Mouse (Mus musculus): ENCODE measurements around the gene Irf2bp1. TPM values are rescaled to one million over a fixed set of nuclear protein-coding genes. Genes with fewer than 3 reads are reported as not detected.
A peak's percentile ranks its signal among the peaks of the same experiment; 100 is the strongest.

The Irf2bp1 gene
- polyA plus RNA-seq, 1 experiment from 2014 or later, result 9.8 TPM

GRCm38 (mm10) chr7:19052345-19053135 lies 48.7 kb downstream of the Irf2bp1 start:
- Histone ChIP-seq H3K36me3 (ENCODE audit: control insufficient read depth, insufficient read depth, low read length) (peaks cover 19% of the 10 kb centered on the region), H3K27ac (replicated peaks) (no peak overlapping the region), H3K9ac (ENCODE audit: low read length) (no peak overlapping the region), H3K27me3 (ENCODE audit: control insufficient read depth, insufficient read depth, low read length) (no peaks in the 10 kb centered on the region), H3K4me1 (replicated peaks; ENCODE audit: control insufficient read depth, insufficient read depth) (no peaks in the 10 kb centered on the region), H3K9me3 (ENCODE audit: control insufficient read depth, low read length) (no peaks in the 10 kb centered on the region), H3K4me2 (replicated peaks; ENCODE audit: low read depth) (no peak overlapping the region), H3K4me3 (ENCODE audit: low read depth, low read length) (no peak overlapping the region)
- TF ChIP-seq CTCF (IDR thresholded peaks at IDR 0.05; ENCODE audit: low read depth), result no peak
- TF ChIP-seq EP300 (optimal IDR thresholded peaks at IDR 0.05), result no peak
- no peak for ATAC-seq (ENCODE audit: low FRiP score, low TSS enrichment)
- no peak for DNase-seq (ENCODE audit: low spot score)
- WGBS, result 84% methylated on average over 15 of the region's 15 CpGs

DNA sequence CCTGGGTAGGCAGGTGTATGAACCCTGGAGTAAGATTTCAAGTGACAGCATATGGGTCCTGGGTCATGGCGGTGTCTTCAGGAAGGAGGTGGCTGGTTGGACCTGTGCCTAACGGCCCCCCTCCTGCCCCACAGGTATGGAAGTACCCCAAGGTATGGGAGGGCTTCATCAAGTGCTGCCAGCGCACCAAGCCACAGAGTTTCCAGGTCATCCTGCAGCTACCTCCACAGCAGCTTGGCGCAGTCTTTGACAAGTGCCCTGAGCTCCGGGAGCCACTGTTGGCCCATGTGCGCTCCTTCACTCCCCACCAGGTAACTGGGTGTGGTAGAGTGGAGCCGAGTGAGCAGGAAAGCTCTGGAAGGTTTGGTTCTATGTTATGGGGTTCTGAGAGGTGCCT lies 49.3 kb downstream of the Irf2bp1 start:
- no peaks in the 10 kb centered on the region for H3K27me3 ChIP-seq (ENCODE audit: control insufficient read depth, insufficient read depth, low read length)
- TF ChIP-seq EP300 (optimal IDR thresholded peaks at IDR 0.05) (no peak), CTCF (IDR thresholded peaks at IDR 0.05; ENCODE audit: low read depth) (no peak)
- WGBS, result 85% methylated on average over 7 of the region's 7 CpGs
- ATAC-seq (ENCODE audit: low FRiP score, low TSS enrichment), result no peak
- no peaks in the 10 kb centered on the region for H3K4me1 ChIP-seq (replicated peaks; ENCODE audit: control insufficient read depth, insufficient read depth)
- no peak overlapping the region for H3K27ac ChIP-seq (replicated peaks)
- peaks cover 16% of the 10 kb centered on the region for H3K36me3 ChIP-seq (ENCODE audit: control insufficient read depth, insufficient read depth, low read length)
- H3K4me3 ChIP-seq (ENCODE audit: low read depth, low read length), result no peak overlapping the region
- no peak overlapping the region for H3K4me2 ChIP-seq (replicated peaks; ENCODE audit: low read depth)
- H3K9me3 ChIP-seq (ENCODE audit: control insufficient read depth, low read length), result no peaks in the 10 kb centered on the region
- H3K9ac ChIP-seq (ENCODE audit: low read length), result no peak overlapping the region
- no peak for DNase-seq (ENCODE audit: low spot score)

- peaks cover 11% of the 10 kb centered on the region for H3K36me3 ChIP-seq (ENCODE audit: control insufficient read depth, insufficient read depth, low read length)
- peak; percentile 67 for DNase-seq (ENCODE audit: low spot score)
- WGBS, result 31% methylated on average over 33 of the region's 33 CpGs
- H3K4me2 ChIP-seq (replicated peaks; ENCODE audit: low read depth), result no peak within 1 kb of the TSS
- H3K4me3 ChIP-seq (ENCODE audit: low read depth, low read length), result no peak within 1 kb of the TSS
- H3K27me3 ChIP-seq (ENCODE audit: control insufficient read depth, insufficient read depth, low read length), result no peaks in the 10 kb centered on the region
- ATAC-seq (ENCODE audit: low FRiP score, low TSS enrichment), result peak; percentile 40
- no peak within 1 kb of the TSS for H3K27ac ChIP-seq (replicated peaks)
- H3K9me3 ChIP-seq (ENCODE audit: control insufficient read depth, low read length), result no peaks in the 10 kb centered on the region
- TF ChIP-seq CTCF (IDR thresholded peaks at IDR 0.05; ENCODE audit: low read depth), result peak; percentile 75
- no peak for TF ChIP-seq EP300 (optimal IDR thresholded peaks at IDR 0.05)
- no peak within 1 kb of the TSS for H3K9ac ChIP-seq (ENCODE audit: low read length)
- no peaks in the 10 kb centered on the region for H3K4me1 ChIP-seq (replicated peaks; ENCODE audit: control insufficient read depth, insufficient read depth)
Measured at GRCm38 (mm10) chr7:19054047-19054776, 50.4 kb downstream of the Irf2bp1 start, which contains the start of gene Rsph6a. Rsph6a (plus strand) TSS chr7:19054690.

DNA sequence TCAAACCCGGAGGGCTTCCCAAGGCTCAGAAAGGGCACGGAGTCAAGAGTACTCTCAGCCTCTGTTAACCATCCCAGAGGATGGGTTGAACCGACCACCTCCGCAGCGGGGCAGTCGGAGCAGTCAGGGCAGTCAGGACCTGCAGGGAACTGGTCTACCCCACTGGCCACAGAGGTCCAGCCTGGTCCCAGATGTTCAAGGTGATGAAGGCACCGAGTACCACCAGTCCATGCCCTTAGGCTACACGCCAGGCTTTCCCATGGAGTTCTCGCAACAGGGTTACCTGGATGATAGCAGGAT lies 50.9 kb downstream of the Irf2bp1 start:
- Histone ChIP-seq H3K9ac (ENCODE audit: low read length) (no peak overlapping the region), H3K4me3 (ENCODE audit: low read depth, low read length) (no peak overlapping the region), H3K4me1 (replicated peaks; ENCODE audit: control insufficient read depth, insufficient read depth) (no peaks in the 10 kb centered on the region), H3K27ac (replicated peaks) (no peak overlapping the region), H3K36me3 (ENCODE audit: control insufficient read depth, insufficient read depth, low read length) (peaks cover 7% of the 10 kb centered on the region), H3K27me3 (ENCODE audit: control insufficient read depth, insufficient read depth, low read length) (no peaks in the 10 kb centered on the region), H3K9me3 (ENCODE audit: control insufficient read depth, low read length) (no peaks in the 10 kb centered on the region), H3K4me2 (replicated peaks; ENCODE audit: low read depth) (no peak overlapping the region)
- ATAC-seq (ENCODE audit: low FRiP score, low TSS enrichment), result peak; percentile 9; the same call in 1 of the 2 replicates
- DNase-seq (ENCODE audit: low spot score), result no peak
- WGBS, result 73% methylated on average over 9 of the region's 9 CpGs
- TF ChIP-seq EP300 (optimal IDR thresholded peaks at IDR 0.05) (no peak), CTCF (IDR thresholded peaks at IDR 0.05; ENCODE audit: low read depth) (no peak)

DNA sequence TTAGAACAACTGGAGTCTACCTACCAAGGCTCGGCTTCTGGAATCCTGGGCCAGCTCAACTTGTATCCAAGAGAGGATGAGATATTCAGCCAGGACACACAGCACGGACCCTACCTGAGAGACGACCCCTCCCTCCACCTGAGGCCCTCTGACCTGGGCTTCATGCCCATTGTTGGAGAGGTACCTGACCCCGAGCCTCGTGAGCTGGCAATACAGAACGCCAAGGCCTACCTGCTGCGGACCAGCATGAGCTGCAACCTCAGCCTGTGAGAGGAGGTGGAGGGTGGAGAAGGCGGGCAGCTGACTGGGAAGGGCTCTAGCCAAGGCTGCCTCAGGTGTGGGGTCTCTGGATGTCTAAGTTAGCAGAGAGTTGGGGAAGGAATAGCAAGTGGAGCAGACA lies 51.3 kb downstream of the Irf2bp1 start:
- Histone ChIP-seq H3K9me3 (ENCODE audit: control insufficient read depth, low read length) (no peaks in the 10 kb centered on the region), H3K27me3 (ENCODE audit: control insufficient read depth, insufficient read depth, low read length) (no peaks in the 10 kb centered on the region), H3K27ac (replicated peaks) (no peak overlapping the region), H3K4me3 (ENCODE audit: low read depth, low read length) (no peak overlapping the region), H3K36me3 (ENCODE audit: control insufficient read depth, insufficient read depth, low read length) (peaks cover 5% of the 10 kb centered on the region), H3K4me2 (replicated peaks; ENCODE audit: low read depth) (no peak overlapping the region), H3K4me1 (replicated peaks; ENCODE audit: control insufficient read depth, insufficient read depth) (no peaks in the 10 kb centered on the region), H3K9ac (ENCODE audit: low read length) (no peak overlapping the region)
- DNase-seq (ENCODE audit: low spot score) (no peak), ATAC-seq (ENCODE audit: low FRiP score, low TSS enrichment) (no peak)
- 84% methylated on average over 8 of the region's 8 CpGs for WGBS
- TF ChIP-seq EP300 (optimal IDR thresholded peaks at IDR 0.05), result no peak
- TF ChIP-seq CTCF (IDR thresholded peaks at IDR 0.05; ENCODE audit: low read depth), result no peak

Other genes with a start within 250 kb of the Irf2bp1 start
- not detected in 2 replicates for gene Psg19, start 205.5 kb upstream of the Irf2bp1 start, polyA plus RNA-seq (2015; fragmentation: Nextera tagmentation; extraction: Ambion mirVana)
- gene Psg17, start 182.4 kb upstream of the Irf2bp1 start, polyA plus RNA-seq (2015; fragmentation: Nextera tagmentation; extraction: Ambion mirVana), result 0.06 and 0.08 TPM in 2 replicates
- gene Mill2, start 164.1 kb upstream of the Irf2bp1 start, polyA plus RNA-seq (2015; fragmentation: Nextera tagmentation; extraction: Ambion mirVana), result 1.3 and 1.4 TPM in 2 replicates
- 103 and 110 TPM in 2 replicates for gene Pglyrp1, start 132.7 kb upstream of the Irf2bp1 start, polyA plus RNA-seq (2015; fragmentation: Nextera tagmentation; extraction: Ambion mirVana)
- gene Ccdc61, start 93.6 kb upstream of the Irf2bp1 start, polyA plus RNA-seq (2015; fragmentation: Nextera tagmentation; extraction: Ambion mirVana), result 15.4 and 19.1 TPM in 2 replicates
- 0.18 and 0.22 TPM in 2 replicates for gene Nova2, start 78.2 kb upstream of the Irf2bp1 start, polyA plus RNA-seq (2015; fragmentation: Nextera tagmentation; extraction: Ambion mirVana)
- not detected in 2 replicates for gene Nanos2, start 16.6 kb upstream of the Irf2bp1 start, polyA plus RNA-seq (2015; fragmentation: Nextera tagmentation; extraction: Ambion mirVana)
- 1.3 and 1.4 TPM in 2 replicates for gene Mypop, start 12.8 kb upstream of the Irf2bp1 start, polyA plus RNA-seq (2015; fragmentation: Nextera tagmentation; extraction: Ambion mirVana)
- gene Foxa3, start 19.5 kb downstream of the Irf2bp1 start, polyA plus RNA-seq (2015; fragmentation: Nextera tagmentation; extraction: Ambion mirVana), result 39.2 and 46.0 TPM in 2 replicates
- gene Sympk, start 20.3 kb downstream of the Irf2bp1 start, polyA plus RNA-seq (2015; fragmentation: Nextera tagmentation; extraction: Ambion mirVana), result 9.1 and 9.6 TPM in 2 replicates
- not detected in 2 replicates for gene Rsph6a, start 50.6 kb downstream of the Irf2bp1 start, polyA plus RNA-seq (2015; fragmentation: Nextera tagmentation; extraction: Ambion mirVana)
- 4.5 and 7.0 TPM in 2 replicates for gene Dmwd, start 72.2 kb downstream of the Irf2bp1 start, polyA plus RNA-seq (2015; fragmentation: Nextera tagmentation; extraction: Ambion mirVana)
- 91.3 and 103 TPM in 2 replicates for gene Dmpk, start 79.8 kb downstream of the Irf2bp1 start, polyA plus RNA-seq (2015; fragmentation: Nextera tagmentation; extraction: Ambion mirVana)
- 6.1 and 7.7 TPM in 2 replicates for gene Six5, start 90.5 kb downstream of the Irf2bp1 start, polyA plus RNA-seq (2015; fragmentation: Nextera tagmentation; extraction: Ambion mirVana)
- gene Gm4969, start 114.3 kb downstream of the Irf2bp1 start, polyA plus RNA-seq (2015; fragmentation: Nextera tagmentation; extraction: Ambion mirVana), result 0.72 and 0.76 TPM in 2 replicates
- 6.5 and 6.7 TPM in 2 replicates for gene Fbxo46, start 115.8 kb downstream of the Irf2bp1 start, polyA plus RNA-seq (2015; fragmentation: Nextera tagmentation; extraction: Ambion mirVana)
- gene Qpctl, start 145.2 kb downstream of the Irf2bp1 start, polyA plus RNA-seq (2015; fragmentation: Nextera tagmentation; extraction: Ambion mirVana), result 11.3 and 11.8 TPM in 2 replicates
- 96.9 and 103 TPM in 2 replicates for gene Snrpd2, start 145.7 kb downstream of the Irf2bp1 start, polyA plus RNA-seq (2015; fragmentation: Nextera tagmentation; extraction: Ambion mirVana)
- 0.22 and 0.27 TPM in 2 replicates for gene Gipr, start 162.1 kb downstream of the Irf2bp1 start, polyA plus RNA-seq (2015; fragmentation: Nextera tagmentation; extraction: Ambion mirVana)
- gene Eml2, start 172.4 kb downstream of the Irf2bp1 start, polyA plus RNA-seq (2015; fragmentation: Nextera tagmentation; extraction: Ambion mirVana), result 8.4 and 8.8 TPM in 2 replicates
- 0.85 and 1.3 TPM in 2 replicates for gene Gpr4, start 208.5 kb downstream of the Irf2bp1 start, polyA plus RNA-seq (2015; fragmentation: Nextera tagmentation; extraction: Ambion mirVana)
- 20.3 and 20.7 TPM in 2 replicates for gene Opa3, start 224.3 kb downstream of the Irf2bp1 start, polyA plus RNA-seq (2015; fragmentation: Nextera tagmentation; extraction: Ambion mirVana)